Mouse (Mus musculus) CH12.LX (cell line): ENCODE measurements around the gene Rrp15. TPM values are rescaled to one million over a fixed set of nuclear protein-coding genes. Genes with fewer than 3 reads are reported as not detected.

Source experiments
- DNase-seq: peaks from one replicate; pipeline ENCODE4 v3.0.0-alpha.2; 2013; ENCODE audit errors: extremely low read depth
- H3K27ac ChIP-seq: 2 replicates; pipeline ENCODE4 v1.5.1; 2012; ENCODE audit warnings: low read depth, mild to moderate bottlenecking, control low read depth, moderate library complexity; ENCODE audit not compliant: insufficient read depth
- H3K27me3 ChIP-seq: replicated peaks from 2 replicates; pipeline ENCODE3; 2012; ENCODE audit warnings: inconsistent platforms
- H3K36me3 ChIP-seq, 2 experiments: replicated peaks in 1 of 2; 2 replicates each; pipeline versions ENCODE3 to v1.6.1; 2012; ENCODE audit warnings: inconsistent platforms in 1 of 2, low read length in 1 of 2, mild to moderate bottlenecking in 1 of 2, mixed read lengths in 1 of 2, moderate library complexity in 1 of 2; ENCODE audit not compliant: control insufficient read depth in 1 of 2, insufficient read depth in 1 of 2
- H3K4me1 ChIP-seq, 2 experiments: 2 replicates each; pipeline ENCODE4 v1.6.1; 2012; ENCODE audit warnings: inconsistent platforms in 1 of 2, moderate library complexity in 1 of 2; ENCODE audit not compliant: insufficient read depth in 2 of 2, control insufficient read depth in 1 of 2
- H3K4me2 ChIP-seq: 2 replicates; pipeline ENCODE4 v1.6.1; 2012; ENCODE audit warnings: low read depth, mild to moderate bottlenecking, control low read depth; ENCODE audit not compliant: poor library complexity, insufficient read depth, severe bottlenecking
- H3K4me3 ChIP-seq, 3 experiments: fragments of 150-350 bp in 1 of 3; sonication (generic) in 1 of 3; replicated peaks in 1 of 3; 2 replicates each; pipeline versions ENCODE3 to v1.5.1; 2011 to 2012; ENCODE audit warnings: low read depth in 2 of 3, low read length in 2 of 3, mild to moderate bottlenecking in 2 of 3, moderate library complexity in 2 of 3, control low read depth in 1 of 3, improper control_type of control experiment in 1 of 3, inconsistent platforms in 1 of 3, mixed read lengths in 1 of 3; ENCODE audit not compliant: poor library complexity in 1 of 3
- H3K79me2 ChIP-seq: replicated peaks from 2 replicates; pipeline ENCODE4 v1.6.1; 2012; ENCODE audit warnings: mild to moderate bottlenecking, moderate library complexity; ENCODE audit not compliant: control insufficient read depth, poor library complexity, insufficient read depth, severe bottlenecking; ENCODE audit errors: extremely low read depth
- H3K9ac ChIP-seq: 2 replicates; pipeline ENCODE4 v1.6.1; 2012; ENCODE audit warnings: low read depth, mild to moderate bottlenecking, control low read depth, moderate library complexity; ENCODE audit not compliant: insufficient read depth
- H3K9me3 ChIP-seq: replicated peaks from 2 replicates; pipeline ENCODE3; 2012; ENCODE audit warnings: low read length, inconsistent platforms, mixed read lengths
- CHD2 ChIP-seq: IDR thresholded peaks from 2 replicates; pipeline ENCODE4 v1.6.1; 2011; ENCODE audit warnings: low read length, improper control_type of control experiment
- CTCF ChIP-seq, 2 experiments: IDR thresholded peaks in 1 of 2; conservative IDR thresholded peaks in 1 of 2; 2 replicates each; pipeline ENCODE4 v1.5.1; 2011 to 2012; ENCODE audit warnings: low read depth in 2 of 2, low read length in 2 of 2, improper control_type of control experiment in 1 of 2, inconsistent platforms in 1 of 2, mild to moderate bottlenecking in 1 of 2, moderate library complexity in 1 of 2
- EP300 ChIP-seq: IDR thresholded peaks from 2 replicates; pipeline ENCODE4 v1.6.1; 2011; ENCODE audit warnings: low read length, improper control_type of control experiment
- PAX5 ChIP-seq: IDR thresholded peaks from 2 replicates; pipeline ENCODE4 v1.6.1; 2012; ENCODE audit warnings: low read length, inconsistent platforms, mixed read lengths
- POLR2A ChIP-seq: IDR thresholded peaks from 2 replicates; pipeline ENCODE4 v1.6.1; 2011; ENCODE audit warnings: low read depth, mild to moderate bottlenecking, improper control_type of control experiment, low read length
- RAD21 ChIP-seq: IDR thresholded peaks from 2 replicates; pipeline ENCODE4 v1.6.1; 2011; ENCODE audit warnings: low read depth, mild to moderate bottlenecking, low read length, improper control_type of control experiment, moderate library complexity
- SIN3A ChIP-seq: IDR thresholded peaks from 2 replicates; pipeline ENCODE4 v1.6.1; 2012; ENCODE audit warnings: low read length, improper control_type of control experiment, inconsistent platforms
- SMC3 ChIP-seq: IDR thresholded peaks from 2 replicates; pipeline ENCODE4 v1.6.1; 2011; ENCODE audit warnings: low read depth, low read length, improper control_type of control experiment
- TBP ChIP-seq: conservative IDR thresholded peaks from 2 replicates; pipeline ENCODE4 v1.6.1; 2011; ENCODE audit warnings: low read depth, low read length, improper control_type of control experiment
- TCF12 ChIP-seq: IDR thresholded peaks from 2 replicates; pipeline ENCODE4 v1.6.1; 2014; ENCODE audit warnings: low read depth, mild to moderate bottlenecking, inconsistent platforms, low read length, improper control_type of control experiment
- USF1 ChIP-seq: IDR thresholded peaks from 2 replicates; pipeline ENCODE4 v1.6.1; 2014; ENCODE audit warnings: low read depth, mild to moderate bottlenecking, inconsistent platforms, low read length, improper control_type of control experiment
- dilution Hi-C: fragments of 300-500 bp; cut with MboI; formaldehyde crosslinking; loops from 2 replicates; pipeline ENCODE4 v1.14.3; 2020; ENCODE audit warnings: low sequenced_read_pairs; ENCODE audit not compliant: extremely low pct_unique_long_range_greater_than_20kb, extremely low pct_ligation_motif_present
- in situ Hi-C: fragments of 300-500 bp; cut with MboI; formaldehyde crosslinking; loops from 3 replicates; pipeline ENCODE4 v1.14.3; 2019; ENCODE audit warnings: low sequenced_read_pairs, low pct_ligation_motif_present, low pct_unique_long_range_greater_than_20kb, mixed read lengths
- polyA plus RNA-seq: library from polyadenylated mRNA; unstranded; fragments of >175 nt; gene quantifications from 2 replicates; pipeline ENCODE4 v1.2.1, GENCODE M21; 2012; ENCODE audit warnings: low read depth; ENCODE audit not compliant: insufficient read length
- total RNA-seq, 2 experiments: library from RNA; depleted of rRNA; stranded (reverse); fragments of 300-350 nt in 1 of 2; fragments of >200 nt in 1 of 2; gene quantifications; 2 replicates each; pipeline ENCODE4 v1.2.3; 2012 to 2014

The Rrp15 gene
- total and polyA plus RNA-seq, 3 experiments = 83.8 to 176 (median 172) TPM

- H3K27ac ChIP-seq = no peak overlapping the region
- no peak overlapping the region for H3K4me3 ChIP-seq
- no peak overlapping the region for H3K4me2 ChIP-seq
- dilution Hi-C loops = no loop called here
- H3K9ac ChIP-seq = no peak overlapping the region
- no peaks in the 10 kb centered on the region for H3K27me3 ChIP-seq
- 0 out of 2 replicates have a peak, but pooled peaks cover 3% of the 10 kb centered on the region for H3K79me2 ChIP-seq
- H3K4me1 ChIP-seq = peaks cover 0 to 2% of the 10 kb centered on the region in 2 experiments; a peak in 1 of 4 replicates
- TF ChIP-seq SIN3A (no peak), PAX5 (no peak), CHD2 (no peak), EP300 (no peak), POLR2A (no peak)
- TF ChIP-seq, all 38 proteins: peak for 0
- Histone ChIP-seq H3K9me3 (no peaks in the 10 kb centered on the region), H3K36me3 (peaks cover 44 to 92% of the 10 kb centered on the region in 2 experiments)
- in situ Hi-C loops = loop anchor here (25.0 kb wide), 1 partner anchor 1034 kb away; no protein-coding TSS in a partner anchor
- no peak for DNase-seq
Measured at GRCm38 (mm10) chr1:186721166-186721565, 28.0 kb downstream of the Rrp15 start.

- TF ChIP-seq CTCF (conservative IDR thresholded peaks at IDR 0.05 in 1 of 2, IDR thresholded peaks at IDR 0.05 in 1 of 2; ENCODE audit: low read depth in 2 of 2, low read length in 2 of 2) (peak in 1 of 2 experiments; percentile 25; a peak in 2 of 4 replicates), TBP (no peak)
- in situ Hi-C loops (loop anchor here (10.0 to 25.0 kb wide), 2 partner anchors 1032 to 1175 kb away; no protein-coding TSS in a partner anchor), dilution Hi-C loops (no loop called here)
- no peak overlapping the region for H3K4me3 ChIP-seq
- no peaks in the 10 kb centered on the region for H3K27me3 ChIP-seq
- H3K79me2 ChIP-seq = no peaks in the 10 kb centered on the region
- peaks cover 44 to 92% of the 10 kb centered on the region in 2 experiments for H3K36me3 ChIP-seq
- H3K4me2 ChIP-seq = no peak overlapping the region
- peaks cover 0 to 2% of the 10 kb centered on the region in 2 experiments; a peak in 1 of 4 replicates for H3K4me1 ChIP-seq
- H3K9ac ChIP-seq = no peak overlapping the region
- H3K27ac ChIP-seq = no peak overlapping the region
- no peak for DNase-seq
- H3K9me3 ChIP-seq = no peaks in the 10 kb centered on the region
Measured at GRCm38 (mm10) chr1:186719708-186720107, 29.4 kb downstream of the Rrp15 start.

- DNase-seq = no peak
- H3K4me1 ChIP-seq = peaks cover 0 to 2% of the 10 kb centered on the region in 2 experiments; a peak in 1 of 4 replicates
- H3K36me3 ChIP-seq = peaks cover 37 to 86% of the 10 kb centered on the region in 2 experiments
- H3K9me3 ChIP-seq = no peaks in the 10 kb centered on the region
- dilution Hi-C loops = no loop called here
- H3K4me2 ChIP-seq = no peak overlapping the region
- no peak overlapping the region for H3K27ac ChIP-seq
- TF ChIP-seq USF1 = no peak
- no peak for TF ChIP-seq TCF12
- TF ChIP-seq RAD21 = no peak
- TF ChIP-seq SMC3 = no peak
- TF ChIP-seq, all 38 proteins: peak for 0
- Histone ChIP-seq H3K27me3 (no peaks in the 10 kb centered on the region), H3K4me3 (no peak overlapping the region), H3K9ac (no peak overlapping the region), H3K79me2 (no peaks in the 10 kb centered on the region)
- in situ Hi-C loops = loop anchor here (10.0 to 25.0 kb wide), 2 partner anchors 1032 to 1174 kb away; no protein-coding TSS in a partner anchor
Measured at GRCm38 (mm10) chr1:186718881-186719280, 30.3 kb downstream of the Rrp15 start.
